ENCODE assay signal across 7 mouse cellular contexts in genomic region chr1:33672514-33672913, GRCm38 (mm10). TPM values are rescaled to one million over a fixed set of nuclear protein-coding genes. Genes with fewer than 3 reads are reported as not detected.
DNase-seq lines count a peak whose midpoint lies in the region; ATAC-seq and TF ChIP-seq lines count a peak whose summit lies in the region.

No protein-coding gene starts in this region.

- 0 out of 2 replicates have a peak overlapping the region, but pooled peaks have one; percentile 15 for H3K9ac ChIP-seq in kidney, embryonic 16.5 days (replicated peaks; ENCODE audit: low read length)
- no peak overlapping the region for H3K9ac ChIP-seq in kidney, embryonic 15.5 days
- H3K9ac ChIP-seq in ES-E14 (ENCODE audit: insufficient read depth, low read depth, low read length, poor library complexity, severe bottlenecking): no peak overlapping the region
- no peak overlapping the region for H3K9ac ChIP-seq in hindbrain, postnatal 0 days (replicated peaks; ENCODE audit: low read length)

- in situ Hi-C loops in ES-E14 (cut with MboI; ENCODE audit: low sequenced_read_pairs in 2 of 2, unreplicated experiment in 2 of 2): no loop called here

- H3K4me1 ChIP-seq in kidney, embryonic 16.5 days (ENCODE audit: insufficient read depth, low read length): peaks cover 13% of the 10 kb centered on the region
- H3K4me1 ChIP-seq in kidney, embryonic 15.5 days: peaks cover 11% of the 10 kb centered on the region
- H3K4me1 ChIP-seq in ES-E14 (ENCODE audit: control insufficient read depth in 2 of 2, insufficient read depth in 2 of 2, low read length in 2 of 2, poor library complexity in 1 of 2): no peaks in the 10 kb centered on the region
- no peaks in the 10 kb centered on the region for H3K4me1 ChIP-seq in hindbrain, postnatal 0 days (ENCODE audit: insufficient read depth, low read length)

- 22% methylated on average over 3 of the region's 3 CpGs for WGBS in kidney, embryonic 16.5 days
- WGBS in kidney, embryonic 15.5 days: 22% methylated on average over 3 of the region's 3 CpGs
- WGBS in hindbrain, postnatal 0 days: 29% methylated on average over 3 of the region's 3 CpGs

- H3K4me2 ChIP-seq in kidney, embryonic 16.5 days (replicated peaks; ENCODE audit: low read depth, low read length): no peak overlapping the region
- H3K4me2 ChIP-seq in kidney, embryonic 15.5 days: no peak overlapping the region
- no peak overlapping the region for H3K4me2 ChIP-seq in hindbrain, postnatal 0 days (ENCODE audit: low read depth, low read length)

- H3K27ac ChIP-seq in kidney, embryonic 16.5 days (ENCODE audit: low read length): no peak overlapping the region
- no peak overlapping the region for H3K27ac ChIP-seq in kidney, embryonic 15.5 days
- H3K27ac ChIP-seq in ES-E14 (ENCODE audit: insufficient read depth, low read depth, low read length, poor library complexity, severe bottlenecking): no peak overlapping the region
- H3K27ac ChIP-seq in hindbrain, postnatal 0 days: no peak overlapping the region

- H3K4me3 ChIP-seq in kidney, embryonic 16.5 days (ENCODE audit: low read length): no peak overlapping the region
- H3K4me3 ChIP-seq in kidney, embryonic 15.5 days (replicated peaks): no peak overlapping the region
- no peak overlapping the region for H3K4me3 ChIP-seq in ES-E14 (ENCODE audit: insufficient read depth in 1 of 2, low read depth in 1 of 2, low read length in 2 of 2, poor library complexity in 1 of 2, severe bottlenecking in 1 of 2)
- H3K4me3 ChIP-seq in hindbrain, postnatal 0 days (ENCODE audit: low read length): no peak overlapping the region

- DNase-seq in ES-E14 (ENCODE audit: low read depth, low spot score): peak; percentile 38
- peak; percentile 20 for DNase-seq in cerebellum, adult 11 months
- peak; percentile 79 for DNase-seq in hindbrain, postnatal 0 days (ENCODE audit: low spot score)
- no peak for DNase-seq in natural killer cell, adult 2 months (ENCODE audit: low spot score in 2 of 2)

- H3K36me3 ChIP-seq in kidney, embryonic 16.5 days (ENCODE audit: insufficient read depth, low read length): no peaks in the 10 kb centered on the region
- no peaks in the 10 kb centered on the region for H3K36me3 ChIP-seq in kidney, embryonic 15.5 days
- no peaks in the 10 kb centered on the region; the same call in 1 of the 2 replicates for H3K36me3 ChIP-seq in ES-E14 (ENCODE audit: control insufficient read depth, insufficient read depth, low read length, poor library complexity, severe bottlenecking)
- H3K36me3 ChIP-seq in hindbrain, postnatal 0 days (ENCODE audit: insufficient read depth, low read length): no peaks in the 10 kb centered on the region

- 0 out of 2 replicates have a peak, but pooled peaks have one; percentile 18 for ATAC-seq in kidney, embryonic 16.5 days (ENCODE audit: low FRiP score, low TSS enrichment)
- no peak for ATAC-seq in kidney, embryonic 15.5 days (replicated peaks; ENCODE audit: low FRiP score)
- no peak for ATAC-seq in hindbrain, postnatal 0 days
- ATAC-seq in megakaryocyte, adult 5-6 weeks (ENCODE audit: poor library complexity, severe bottlenecking): 0 out of 2 replicates have a peak, but pooled peaks have one; percentile 28

- no peaks in the 10 kb centered on the region for H3K9me3 ChIP-seq in kidney, embryonic 16.5 days (ENCODE audit: low read length)
- H3K9me3 ChIP-seq in kidney, embryonic 15.5 days (replicated peaks): no peaks in the 10 kb centered on the region
- no peaks in the 10 kb centered on the region for H3K9me3 ChIP-seq in ES-E14 (ENCODE audit: control insufficient read depth, insufficient read depth, low read depth, low read length)
- H3K9me3 ChIP-seq in hindbrain, postnatal 0 days (ENCODE audit: low read length): no peaks in the 10 kb centered on the region

- no peaks in the 10 kb centered on the region for H3K27me3 ChIP-seq in kidney, embryonic 16.5 days (ENCODE audit: insufficient read depth, low read length)
- no peaks in the 10 kb centered on the region for H3K27me3 ChIP-seq in kidney, embryonic 15.5 days
- H3K27me3 ChIP-seq in hindbrain, postnatal 0 days (ENCODE audit: insufficient read depth, low read length): no peaks in the 10 kb centered on the region

- TF ChIP-seq CTCF in hindbrain, postnatal 0 days (IDR thresholded peaks at IDR 0.05; ENCODE audit: low read depth): peak; percentile 73

TF ChIP-seq in ES-E14, 5 proteins besides CTCF, POLR2A, EP300 and RAD21:
- no peak for TF ChIP-seq HCFC1 (IDR thresholded peaks at IDR 0.05; ENCODE audit: borderline replicate concordance, insufficient read depth, low read length)

RNA-seq across cellular contexts. Expression of gene Prim2, which starts 2.9 kb away (rescaled TPM):
- polyA plus RNA-seq in kidney, embryonic 16.5 days (2015; fragmentation: Nextera tagmentation; extraction: Ambion mirVana): 35.8 and 36.3 TPM in 2 replicates
- polyA plus RNA-seq in kidney, embryonic 15.5 days (2015; fragmentation: Nextera tagmentation; extraction: Ambion mirVana): 37.1 and 39.1 TPM in 2 replicates
- total RNA-seq in ES-E14 (2012; rRNA removed): 34.7 and 39.0 TPM in 2 replicates
- total RNA-seq in hindbrain, postnatal 0 days (2014; rRNA removed): 18.8 and 19.0 TPM in 2 replicates
- polyA plus RNA-seq in hindbrain, postnatal 0 days (2015; fragmentation: Nextera tagmentation; extraction: Ambion mirVana): 17.9 and 18.6 TPM in 2 replicates
- total RNA-seq in megakaryocyte, adult 5-6 weeks (2015): 35.7 and 45.3 TPM in 2 replicates
- 48.3 and 51.7 TPM in 2 replicates for total RNA-seq in megakaryocyte, adult 5-6 weeks (2017)

RNA-seq across cellular contexts. Expression of gene Rab23, which starts 47.2 kb away (rescaled TPM):
- polyA plus RNA-seq in kidney, embryonic 16.5 days (2015; fragmentation: Nextera tagmentation; extraction: Ambion mirVana): 26.8 and 27.5 TPM in 2 replicates
- 28.0 and 30.2 TPM in 2 replicates for polyA plus RNA-seq in kidney, embryonic 15.5 days (2015; fragmentation: Nextera tagmentation; extraction: Ambion mirVana)
- total RNA-seq in ES-E14 (2012; rRNA removed): 20.6 and 20.7 TPM in 2 replicates
- 9.0 and 11.6 TPM in 2 replicates for total RNA-seq in hindbrain, postnatal 0 days (2014; rRNA removed)
- polyA plus RNA-seq in hindbrain, postnatal 0 days (2015; fragmentation: Nextera tagmentation; extraction: Ambion mirVana): 24.9 and 26.1 TPM in 2 replicates
- total RNA-seq in megakaryocyte, adult 5-6 weeks (2015): 2.8 and 3.1 TPM in 2 replicates
- 1.7 and 3.0 TPM in 2 replicates for total RNA-seq in megakaryocyte, adult 5-6 weeks (2017)

Comparison
In these comparisons a context has a peak if more than half of its experiments do, and no peak if none do; other contexts are left out.
1. ATAC-seq: peak in kidney, embryonic 16.5 days (single experiment) and megakaryocyte, adult 5-6 weeks (single experiment); none in kidney, embryonic 15.5 days (single experiment) and hindbrain, postnatal 0 days (single experiment).
2. DNase-seq: peak in ES-E14 (single experiment), cerebellum, adult 11 months (single experiment) and hindbrain, postnatal 0 days (single experiment); none in natural killer cell, adult 2 months (0 of 2).